Mouse (Mus musculus) olfactory bulb, adult 2 months (tissue): ENCODE results near the gene Large1. TPM values are rescaled to one million over a fixed set of nuclear protein-coding genes. Genes with fewer than 3 reads are reported as not detected.
"Not testable (repeated sequence)": the region's sequence is repeated elsewhere in the genome, so short reads cannot be mapped to it uniquely, and the experiment has no call there.

Source experiments
- H3K27ac ChIP-seq: fragments of 200-500 bp; 2 replicates; pipeline ENCODE4 v1.5.1; 2012; ENCODE audit warnings: low read depth, low read length; ENCODE audit not compliant: insufficient read depth
- H3K4me1 ChIP-seq: fragments of 200-500 bp; 2 replicates; pipeline ENCODE4 v1.6.1; 2012; ENCODE audit warnings: low read length; ENCODE audit not compliant: control insufficient read depth, insufficient read depth
- H3K4me3 ChIP-seq: fragments of 200-500 bp; 2 replicates; pipeline ENCODE4 v1.5.1; 2012; ENCODE audit warnings: mild to moderate bottlenecking, low read depth, low read length, moderate library complexity; ENCODE audit not compliant: insufficient read depth
- CTCF ChIP-seq: fragments of 200-500 bp; IDR thresholded peaks from 2 replicates; pipeline ENCODE4 v1.5.1; 2012; ENCODE audit warnings: low read depth, mild to moderate bottlenecking, low read length, moderate library complexity; ENCODE audit not compliant: insufficient read depth
- POLR2A ChIP-seq: fragments of 200-500 bp; IDR thresholded peaks from 2 replicates; pipeline ENCODE4 v1.6.1; 2012; ENCODE audit warnings: mild to moderate bottlenecking, low read depth, low read length, moderate library complexity; ENCODE audit not compliant: insufficient read depth
- WGBS: fragments of 180-500 bp; shearing (Covaris S2); methylation state at CpG from one replicate; pipeline ENCODE4 v1.1.7; 2018; 5-methylcytosine and 5-hydroxymethylcytosine counted together
- polyA plus RNA-seq: library from polyadenylated mRNA; stranded (reverse); fragments of >200 nt; gene quantifications from 2 replicates; pipeline ENCODE4 v1.2.4, GENCODE M21; 2012; ENCODE audit warnings: low replicate concordance; ENCODE audit not compliant: missing spikeins, insufficient read depth, insufficient read length

Gene Large1
- polyA plus RNA-seq, 1 experiment = not detected

- Histone ChIP-seq H3K4me1 (no peaks in the 10 kb centered on the region), H3K4me3 (no peak overlapping the region), H3K27ac (no peak overlapping the region)
- WGBS = 58% methylated on average over 3 of the region's 3 CpGs
- TF ChIP-seq POLR2A (no peak), CTCF (no peak)
Observed at GRCm38 (mm10) chr8:73342761-73343395, 10.5 kb downstream of the Large1 start.

GRCm38 (mm10) chr8:73336845-73337244 is 16.5 kb downstream of the Large1 start:
- 75% methylated on average over 1 of the region's 1 CpGs for WGBS
- TF ChIP-seq POLR2A (no peak), CTCF (no peak)
- Histone ChIP-seq H3K4me3 (no peak overlapping the region), H3K4me1 (no peaks in the 10 kb centered on the region), H3K27ac (no peak overlapping the region)

GRCm38 (mm10) chr8:73329131-73329530 is 24.2 kb downstream of the Large1 start:
- WGBS = 86% methylated on average over 5 of the region's 5 CpGs
- TF ChIP-seq POLR2A (no peak), CTCF (no peak)
- peaks cover 8% of the 10 kb centered on the region; the same call in 1 of the 2 replicates for H3K4me1 ChIP-seq
- no peak overlapping the region for H3K27ac ChIP-seq
- H3K4me3 ChIP-seq = no peak overlapping the region

DNA sequence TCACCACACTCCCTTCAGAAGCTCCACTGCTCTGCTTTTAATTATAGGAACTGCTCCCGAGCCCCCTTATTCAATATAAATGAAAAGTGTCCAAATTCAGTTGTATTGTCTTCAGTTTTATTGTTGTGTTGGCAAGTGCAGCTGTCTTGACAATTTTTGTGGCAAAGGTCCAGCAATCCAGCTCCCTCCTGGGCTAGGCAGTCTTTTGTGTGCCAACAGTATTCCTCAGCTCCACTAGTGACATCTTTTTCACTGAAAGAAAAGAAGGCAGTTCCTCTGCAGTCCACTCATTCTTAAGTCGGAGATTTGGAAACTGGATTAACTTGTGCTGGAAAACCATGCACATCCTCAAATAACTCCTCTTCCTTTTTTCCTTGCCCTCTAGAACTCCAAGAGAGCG is 25.3 kb downstream of the Large1 start:
- Histone ChIP-seq H3K4me3 (no peak overlapping the region), H3K4me1 (peaks cover 8% of the 10 kb centered on the region; the same call in 1 of the 2 replicates), H3K27ac (no peak overlapping the region)
- no peak for TF ChIP-seq CTCF
- no peak for TF ChIP-seq POLR2A
- WGBS = 57% methylated on average over 3 of the region's 3 CpGs

DNA sequence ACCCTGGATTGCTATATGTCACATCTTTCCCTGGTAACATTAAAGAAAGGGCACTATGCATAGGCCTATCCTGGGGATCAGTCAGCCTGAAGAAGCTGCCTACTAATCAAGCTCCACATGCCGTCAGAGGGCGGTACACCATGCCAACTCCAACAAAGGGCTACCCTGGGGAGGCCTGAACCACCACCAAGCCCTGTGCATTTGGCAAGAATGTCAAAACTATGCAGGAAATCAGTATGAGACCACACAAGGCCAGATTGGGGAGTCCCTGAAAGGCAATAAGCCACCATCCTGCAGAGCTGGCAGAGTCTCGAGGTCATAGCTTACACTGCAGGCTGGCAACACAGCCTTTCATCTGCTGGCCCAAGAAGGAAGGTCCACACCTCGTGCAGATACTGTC is 28.7 kb downstream of the Large1 start:
- Histone ChIP-seq H3K27ac (peak overlapping the region; percentile 1; the same call in 1 of the 2 replicates), H3K4me3 (no peak overlapping the region), H3K4me1 (peaks cover 8% of the 10 kb centered on the region; the same call in 1 of the 2 replicates)
- no peak for TF ChIP-seq POLR2A
- no peak for TF ChIP-seq CTCF
- WGBS = 41% methylated on average over 4 of the region's 4 CpGs

- Histone ChIP-seq H3K27ac (no peak overlapping the region), H3K4me1 (peaks cover 8% of the 10 kb centered on the region; the same call in 1 of the 2 replicates), H3K4me3 (no peak overlapping the region)
- 66% methylated on average over 1 of the region's 1 CpGs for WGBS
- TF ChIP-seq POLR2A = no peak
- no peak for TF ChIP-seq CTCF
Observed at GRCm38 (mm10) chr8:73323591-73323990, 29.7 kb downstream of the Large1 start.

DNA sequence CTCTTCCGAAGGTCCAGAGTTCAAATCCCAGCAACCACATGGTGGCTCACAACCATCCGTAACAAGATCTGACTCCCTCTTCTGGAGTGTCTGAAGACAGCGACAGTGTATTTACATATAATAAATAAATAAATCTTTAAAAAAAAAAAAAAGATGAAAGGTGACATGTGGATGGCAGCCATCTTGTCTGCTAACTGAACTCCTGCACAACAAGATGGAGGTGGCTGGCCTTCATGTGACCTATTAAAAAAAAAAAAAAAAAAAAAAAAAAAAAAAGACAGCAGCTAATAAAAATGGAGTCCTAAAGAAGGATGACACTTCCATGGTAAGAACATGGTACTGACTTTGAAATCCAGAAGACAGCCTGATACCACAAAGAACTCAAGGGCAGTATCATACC is 33.8 kb downstream of the Large1 start:
- not testable (repeated sequence) for H3K4me1 ChIP-seq, H3K27ac ChIP-seq, H3K4me3 ChIP-seq
- 93% methylated on average over 2 of the region's 3 CpGs for WGBS

DNA sequence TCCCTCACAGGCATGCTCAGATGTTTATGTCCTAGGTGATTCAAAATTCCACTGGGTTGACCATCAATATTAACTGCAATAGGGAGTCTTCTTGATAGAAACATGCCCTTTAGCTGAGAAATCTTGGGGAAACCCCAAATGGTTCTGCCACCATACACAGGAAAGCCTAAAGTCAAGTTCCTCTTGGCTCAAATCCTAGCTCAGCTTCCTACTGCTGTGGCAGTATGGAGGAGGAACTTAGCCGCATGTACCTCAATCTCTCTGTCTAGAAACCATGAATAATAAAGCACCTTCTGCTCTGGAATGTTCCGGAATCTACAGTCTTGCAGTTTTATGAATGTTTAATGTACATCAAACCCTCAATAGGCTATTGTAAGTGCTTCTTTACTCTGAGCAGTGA is 39.4 kb downstream of the Large1 start:
- Histone ChIP-seq H3K27ac (peak overlapping the region; percentile 60; the same call in 1 of the 2 replicates), H3K4me1 (peaks cover 10% of the 10 kb centered on the region), H3K4me3 (no peak overlapping the region)
- 66% methylated on average over 2 of the region's 2 CpGs for WGBS
- TF ChIP-seq POLR2A (no peak), CTCF (no peak)

- Histone ChIP-seq H3K27ac (peak overlapping the region; percentile 60), H3K4me3 (no peak overlapping the region), H3K4me1 (peaks cover 10% of the 10 kb centered on the region)
- TF ChIP-seq POLR2A (no peak), CTCF (no peak)
- 58% methylated on average over 8 of the region's 8 CpGs for WGBS
Observed at GRCm38 (mm10) chr8:73312714-73313607, 40.4 kb downstream of the Large1 start.
